Mouse (Mus musculus): ENCODE measurements around the gene Telo2.

Gene Telo2

DNA sequence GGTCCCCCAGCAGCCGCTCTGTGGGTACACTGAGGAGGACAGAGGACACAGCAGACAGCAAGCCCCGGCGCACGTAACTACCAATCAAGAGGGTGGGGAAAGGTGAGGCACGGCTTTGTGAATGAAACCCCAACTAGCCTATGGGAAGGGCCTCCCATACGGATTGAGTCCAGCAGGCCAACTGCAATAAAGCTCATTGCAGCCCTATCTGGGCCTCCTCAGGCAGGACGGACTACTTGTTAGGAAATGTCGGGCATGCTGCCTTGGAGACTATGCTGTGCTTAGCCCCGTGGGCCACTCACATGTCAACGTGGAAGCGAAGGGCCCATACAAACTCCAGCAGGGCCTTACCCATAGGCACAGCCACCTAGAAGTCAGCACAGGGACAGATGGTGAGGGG, 14.4 kb downstream of the Telo2 start:
- DNase-seq (ENCODE audit: low spot score in 2 of 2): no peak

DNA sequence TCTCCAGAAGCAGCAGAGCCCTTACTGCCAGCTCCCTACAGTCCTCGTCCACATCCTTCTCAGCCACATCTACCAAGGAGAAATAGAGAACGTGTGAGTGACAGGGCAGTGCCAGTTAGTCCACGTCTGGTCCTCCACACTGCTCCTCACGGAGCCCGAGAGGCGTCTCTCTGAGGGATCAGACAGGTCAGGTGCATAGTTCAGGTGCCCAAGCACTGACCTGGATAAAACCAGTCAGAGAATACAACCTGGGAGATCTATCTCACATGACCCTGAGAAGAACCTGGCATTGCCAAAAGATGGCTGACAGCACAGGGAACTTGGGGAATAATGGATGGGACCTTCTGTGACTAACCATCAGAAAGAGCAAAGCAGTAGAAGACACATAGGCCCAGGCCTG, 15.7 kb downstream of the Telo2 start:
- no peak for DNase-seq (ENCODE audit: low spot score in 2 of 2)

DNA sequence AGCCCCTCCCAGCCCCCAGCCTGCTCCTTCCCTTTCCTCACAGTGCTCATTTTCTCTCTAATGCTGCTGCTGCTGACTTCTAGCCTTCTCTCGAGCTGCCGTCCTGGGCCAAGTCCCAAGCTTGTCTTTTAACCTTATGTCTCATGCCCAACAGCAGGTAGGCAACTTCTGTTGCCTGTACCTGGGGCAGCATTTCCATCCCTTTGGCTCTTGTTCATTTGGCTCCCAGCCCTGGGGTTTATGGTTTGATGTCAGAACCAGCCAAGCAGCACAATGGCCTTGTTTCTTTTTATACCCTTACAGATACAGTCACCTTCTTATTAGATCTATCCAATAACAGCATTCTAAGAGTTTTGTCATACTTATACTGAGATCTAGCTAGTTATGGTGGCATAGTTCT, 19.5 kb downstream of the Telo2 start:
- no peak for DNase-seq (ENCODE audit: low spot score in 2 of 2)

DNA sequence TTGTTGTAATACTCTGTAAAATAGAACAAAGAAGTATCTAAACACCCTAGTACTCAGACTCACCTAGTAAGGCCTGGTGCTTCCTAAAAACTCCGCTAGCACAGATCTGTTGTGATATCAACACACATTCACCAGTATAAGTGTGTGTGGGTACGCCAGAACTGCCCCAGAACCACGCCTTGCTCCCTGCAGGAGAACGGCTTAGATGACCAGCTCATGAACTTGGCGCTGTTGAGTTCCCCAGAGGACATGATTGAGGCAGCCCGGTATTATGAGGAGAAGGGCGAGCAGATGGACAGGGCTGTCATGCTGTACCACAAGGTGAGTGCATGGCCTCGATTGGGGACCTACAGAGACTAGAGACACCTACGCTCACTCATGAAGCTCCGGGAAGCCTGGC, 25.3 kb downstream of the Telo2 start:
- no peak for DNase-seq (ENCODE audit: low spot score in 2 of 2)

DNA sequence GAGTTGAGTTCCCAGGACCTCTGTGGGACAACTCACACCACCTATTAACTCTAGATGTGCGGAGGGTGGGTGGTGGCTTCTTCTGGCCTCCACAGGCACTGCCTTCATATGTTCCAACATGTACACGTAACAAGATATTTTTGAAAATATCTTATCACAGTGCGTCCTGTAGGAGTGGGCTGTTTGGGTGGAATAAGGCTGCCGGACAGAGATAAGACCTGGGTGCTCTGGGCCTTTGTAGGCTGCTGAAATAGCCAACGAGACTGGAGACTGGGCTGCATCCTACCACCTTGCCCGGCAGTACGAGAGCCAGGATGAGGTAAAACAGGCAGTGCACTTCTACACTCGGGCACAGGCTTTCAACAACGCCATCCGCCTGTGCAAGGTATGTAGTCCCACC, 26.6 kb downstream of the Telo2 start:
- DNase-seq (ENCODE audit: low spot score in 2 of 2): no peak

DNA sequence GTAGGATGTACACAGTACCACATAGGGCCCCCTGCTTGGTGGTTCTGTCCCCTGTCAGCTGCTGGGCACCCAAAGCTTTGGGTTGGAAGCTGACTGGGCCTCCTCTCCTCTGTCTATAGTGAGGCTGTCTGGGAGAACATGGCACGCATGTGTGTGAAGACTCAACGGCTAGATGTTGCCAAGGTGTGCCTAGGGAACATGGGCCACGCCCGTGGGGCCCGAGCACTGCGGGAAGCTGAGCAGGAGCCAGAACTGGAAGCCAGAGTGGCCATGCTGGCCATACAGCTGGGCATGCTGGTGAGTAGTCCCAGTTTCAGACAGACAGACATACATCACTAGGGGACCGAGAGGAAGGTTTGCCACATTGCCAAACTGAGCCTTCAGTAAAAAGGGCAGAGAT, 29.0 kb downstream of the Telo2 start:
- no peak for DNase-seq (ENCODE audit: low spot score in 2 of 2)

DNA sequence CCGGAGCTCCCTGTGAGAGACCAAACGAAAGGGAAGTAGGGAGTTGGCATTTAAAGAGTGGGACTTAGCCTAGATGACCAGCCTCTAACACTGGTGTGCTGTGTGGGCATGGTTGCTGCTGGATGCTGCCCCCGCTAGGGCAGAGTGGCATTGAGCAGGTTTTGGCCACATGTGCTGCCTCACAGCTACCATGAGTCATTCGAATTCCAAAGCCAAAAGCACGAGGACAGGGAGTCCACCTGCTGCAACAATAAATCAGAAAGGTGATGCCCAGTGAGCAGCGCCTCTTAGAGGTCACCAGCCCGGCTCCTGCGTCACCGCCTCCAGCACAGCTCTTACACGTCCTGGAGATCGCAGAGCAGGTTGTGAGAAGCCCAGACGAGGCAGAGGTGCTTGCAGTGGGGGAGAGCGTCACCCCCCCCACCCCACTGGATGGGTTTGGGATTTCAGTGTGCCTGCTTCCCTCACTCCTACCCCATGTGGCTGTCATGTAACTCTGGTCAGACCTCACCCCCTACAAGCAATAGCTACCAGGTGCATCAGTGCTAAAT, 30.9 kb downstream of the Telo2 start:
- DNase-seq (ENCODE audit: low spot score in 2 of 2): no peak

DNA sequence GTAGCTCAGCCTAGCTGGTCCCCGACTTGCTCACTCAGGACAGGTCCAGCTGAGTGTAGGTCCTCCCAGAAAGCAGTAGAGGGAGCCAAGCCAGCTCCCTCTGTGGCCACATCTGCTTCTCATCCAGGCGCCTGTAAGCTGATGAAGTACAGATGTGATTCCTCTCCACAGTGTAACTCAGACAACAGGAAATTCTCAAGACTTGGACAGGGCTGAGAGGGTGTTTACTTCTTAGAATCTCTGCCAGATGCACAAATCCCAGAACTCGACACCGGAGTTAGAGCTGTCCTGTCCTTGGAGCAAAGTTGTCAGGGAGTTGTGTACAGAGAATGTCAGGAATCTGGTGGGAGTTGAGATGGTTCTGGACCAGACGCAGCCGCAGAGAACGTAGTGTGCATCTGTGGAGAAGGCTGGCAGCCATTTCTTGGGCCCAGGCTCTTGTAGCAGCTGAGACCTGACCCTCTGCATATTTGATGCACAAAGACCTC, 32.3 kb downstream of the Telo2 start, which contains the start of gene Tmem204:
Gene Tmem204 (minus strand): TSS at position 148 of the 488 bp plus-strand sequence.
- peak; percentile 55 to 74 for DNase-seq (ENCODE audit: low spot score in 2 of 2)

DNA sequence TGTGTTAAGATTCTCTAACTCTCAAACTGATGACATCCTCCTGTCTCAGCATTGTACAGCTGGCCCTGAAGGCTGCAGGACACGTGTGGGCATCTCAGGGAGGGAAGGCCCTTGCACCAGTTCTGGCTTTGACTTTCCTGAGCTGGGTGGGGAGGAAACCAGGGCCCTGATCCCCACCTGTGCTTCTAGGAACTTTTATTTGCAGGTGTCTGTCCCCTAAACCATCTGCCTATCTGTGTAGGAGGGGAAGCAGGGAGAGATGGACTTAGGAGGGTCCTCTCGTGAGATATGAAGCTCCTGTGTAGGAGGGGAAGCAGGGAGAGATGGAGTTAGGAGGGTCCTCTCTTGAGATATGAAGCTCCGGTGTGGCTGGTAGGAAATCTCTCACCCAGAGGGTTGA, 32.9 kb downstream of the Telo2 start:
- no peak for DNase-seq (ENCODE audit: low spot score in 2 of 2)

DNA sequence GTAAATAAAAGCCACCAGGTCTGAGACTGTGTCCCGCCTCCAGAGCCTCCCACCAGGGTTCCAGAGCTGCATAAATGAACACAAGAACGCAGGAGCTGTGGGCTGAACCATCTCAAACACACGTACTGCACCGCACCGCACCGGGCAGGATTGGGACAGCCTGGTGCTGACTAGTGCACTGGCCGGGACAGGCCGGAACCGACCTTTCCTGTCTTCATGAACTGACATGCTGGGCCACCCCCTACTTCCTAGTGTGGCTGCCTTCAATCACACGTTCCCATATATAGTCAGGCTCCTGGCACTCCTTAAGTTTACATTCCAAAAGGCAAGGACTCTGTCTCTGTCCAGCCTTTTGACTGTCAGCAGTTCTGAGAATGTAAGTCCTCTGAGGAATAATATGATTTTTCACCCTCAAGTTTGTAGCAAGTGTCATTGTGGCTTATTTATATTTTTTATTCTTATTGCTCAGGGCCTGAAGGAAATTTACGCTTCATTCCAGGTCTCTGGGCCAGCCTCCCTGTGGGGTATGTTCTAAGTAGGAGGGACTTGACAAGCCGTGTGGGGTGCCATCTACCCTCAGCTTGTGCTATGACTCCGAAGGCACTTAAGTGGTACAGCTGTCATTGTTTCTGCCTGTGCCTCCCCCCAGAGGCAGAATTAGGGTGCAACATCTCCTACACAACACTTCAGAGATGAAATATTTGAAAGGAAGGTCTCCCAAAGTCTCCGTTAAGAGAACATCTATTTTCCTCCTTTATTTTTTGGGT, 33.5 kb downstream of the Telo2 start:
- peak in 1 of 2 experiments; percentile 59 for DNase-seq (ENCODE audit: low spot score in 2 of 2)

DNA sequence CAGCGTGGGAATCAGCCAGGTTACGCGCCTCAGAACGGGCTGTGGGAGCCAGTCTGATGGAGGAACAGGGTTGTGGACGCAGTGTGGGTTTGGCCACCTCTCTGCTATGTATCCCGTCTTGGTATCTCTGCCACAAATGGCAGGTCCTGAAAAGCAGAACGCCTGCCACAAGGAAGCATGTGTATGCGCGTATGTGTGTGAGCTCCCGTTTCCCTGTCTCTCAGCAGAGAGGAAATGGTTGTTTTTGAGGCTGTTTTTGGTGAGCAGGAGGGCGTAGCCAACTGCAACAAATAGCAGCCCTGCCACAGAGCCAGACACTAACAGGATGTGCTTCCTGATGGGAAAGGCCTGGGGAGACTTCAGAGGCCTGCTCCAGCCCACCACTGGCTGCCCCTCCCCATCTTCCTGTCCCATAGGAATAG, 34.8 kb downstream of the Telo2 start:
- peak in 1 of 2 experiments; percentile 34 for DNase-seq (ENCODE audit: low spot score in 2 of 2)

DNA sequence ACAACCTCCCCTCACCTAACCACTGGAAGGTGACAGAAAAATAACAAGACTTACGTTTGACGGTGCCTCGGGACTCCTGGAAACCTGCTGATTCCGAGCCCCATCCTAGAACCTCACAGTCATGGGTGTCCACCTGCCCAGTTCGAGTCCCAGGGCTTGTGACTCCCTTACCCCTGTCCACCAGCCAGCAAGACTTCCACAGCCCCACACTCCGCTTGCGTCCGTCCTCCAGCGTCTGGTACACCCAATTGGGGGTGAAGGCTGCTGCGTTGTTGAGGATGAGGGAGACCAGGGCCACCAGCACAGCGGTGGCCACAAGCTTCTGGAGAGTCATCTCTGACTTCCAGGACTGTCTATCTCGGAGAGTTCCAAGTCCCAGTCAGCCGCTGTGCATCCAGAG, 35.6 kb downstream of the Telo2 start:
- no peak for DNase-seq (ENCODE audit: low spot score in 2 of 2)

DNA sequence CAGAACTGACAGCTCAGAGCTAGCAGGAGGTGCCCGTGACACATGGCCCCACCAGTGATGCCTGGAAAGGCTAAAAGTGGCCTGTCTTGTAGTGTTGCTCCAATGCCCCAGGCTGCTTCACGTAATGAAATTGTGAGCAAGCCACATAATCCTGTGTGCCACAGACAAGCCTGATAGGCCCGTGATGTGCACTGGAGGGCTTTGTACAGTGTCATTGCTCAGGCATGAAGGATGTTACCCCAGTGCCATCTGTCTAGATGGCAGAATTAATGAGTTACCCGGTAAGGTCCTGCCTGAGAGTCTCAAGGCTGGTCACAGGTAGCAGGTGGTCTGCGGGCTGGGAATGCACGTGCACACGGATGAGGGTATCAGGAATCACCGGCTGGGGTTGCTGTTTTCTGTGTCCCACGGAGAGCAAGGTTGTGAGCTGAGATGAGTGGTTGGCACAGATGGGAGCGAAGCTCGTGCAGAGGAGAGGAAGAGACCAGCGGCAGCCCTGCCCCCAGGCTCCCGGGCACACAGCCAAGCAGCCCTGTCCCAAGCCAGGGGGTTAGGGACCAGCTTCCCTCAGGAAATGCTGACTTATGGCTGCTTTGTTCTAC, 37.9 kb downstream of the Telo2 start:
- peak in 1 of 2 experiments; percentile 49 for DNase-seq (ENCODE audit: low spot score in 2 of 2)

DNA sequence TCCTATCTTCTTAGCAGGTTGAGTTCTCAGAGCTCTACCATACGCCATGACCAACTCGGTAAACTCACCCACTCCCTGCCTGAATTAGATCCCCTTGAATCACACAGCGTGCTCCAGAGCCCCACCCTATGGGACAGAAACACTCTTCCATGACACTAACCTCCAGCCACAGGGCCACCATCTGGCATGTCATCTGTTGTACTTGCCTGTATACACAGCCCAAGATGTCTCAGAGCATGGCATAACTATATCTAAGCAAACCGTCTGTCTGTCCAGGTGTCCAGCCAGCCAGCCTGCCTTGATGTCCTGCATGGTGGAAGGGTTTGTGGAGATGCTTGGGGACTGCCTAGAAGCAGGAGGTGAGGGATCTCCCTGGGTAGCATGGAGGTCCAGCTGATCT, 38.9 kb downstream of the Telo2 start:
- DNase-seq (ENCODE audit: low spot score in 2 of 2): no peak

DNA sequence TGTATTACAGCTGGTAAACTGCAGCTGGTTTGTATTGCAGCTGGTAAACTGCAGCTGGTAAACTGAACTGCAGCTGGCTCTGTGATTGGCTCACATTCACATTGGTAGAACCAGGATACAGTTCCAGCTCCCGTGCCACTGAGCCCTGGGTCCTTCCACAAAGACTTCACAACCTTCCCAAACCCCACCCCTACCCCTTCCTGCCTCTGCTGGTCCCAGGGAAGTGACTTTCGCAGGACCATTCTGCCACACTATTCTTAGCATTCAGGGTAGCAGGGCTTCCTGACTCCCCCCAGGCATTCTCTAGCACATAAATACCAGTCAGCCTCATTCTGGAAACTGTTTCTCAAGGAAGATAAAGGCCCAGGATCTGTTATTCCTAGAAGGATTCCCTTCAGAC, 47.1 kb downstream of the Telo2 start:
- no peak for DNase-seq (ENCODE audit: low spot score in 2 of 2)

DNA sequence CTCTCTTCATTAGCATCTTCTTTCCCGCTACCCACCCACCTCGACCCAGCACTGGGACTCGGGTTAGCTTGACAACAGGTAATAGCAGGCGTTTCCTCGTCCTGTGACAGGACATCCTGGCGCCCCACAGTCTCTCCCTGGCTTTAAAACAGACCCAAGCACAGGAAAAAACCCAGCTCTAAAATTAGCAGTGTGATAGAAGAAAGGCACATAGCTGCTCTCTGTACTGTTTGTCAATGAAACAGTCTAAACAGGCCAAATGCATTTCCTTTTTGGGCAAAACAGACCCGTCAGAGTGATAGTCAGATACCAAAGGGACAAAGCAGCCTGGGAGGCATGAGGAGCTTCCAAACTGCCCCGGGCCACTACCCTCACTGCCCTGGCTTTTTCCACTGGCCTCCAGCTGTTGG, 48.3 kb downstream of the Telo2 start:
- peak in 1 of 2 experiments; percentile 26 for DNase-seq (ENCODE audit: low spot score in 2 of 2)

DNA sequence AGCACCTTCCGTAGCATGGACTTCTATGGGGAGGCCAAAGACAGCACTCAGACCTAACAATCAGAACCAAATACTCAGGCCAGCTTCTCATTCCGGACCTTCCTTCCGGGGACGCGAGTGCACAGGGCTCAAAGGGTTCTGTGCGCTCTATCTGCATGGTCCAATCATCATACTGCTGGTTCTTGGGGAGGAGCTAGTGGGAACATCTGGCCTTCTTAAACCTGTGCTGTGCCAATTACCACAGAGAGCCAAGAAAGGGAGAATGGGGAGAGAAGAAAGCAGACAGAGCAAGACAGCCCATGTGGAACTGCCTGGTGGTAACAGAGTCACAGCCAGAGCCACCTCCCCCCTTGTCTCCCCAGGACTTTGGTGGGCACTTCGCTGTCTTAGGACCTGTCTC, 49.2 kb downstream of the Telo2 start:
- no peak for DNase-seq (ENCODE audit: low spot score in 2 of 2)

DNA sequence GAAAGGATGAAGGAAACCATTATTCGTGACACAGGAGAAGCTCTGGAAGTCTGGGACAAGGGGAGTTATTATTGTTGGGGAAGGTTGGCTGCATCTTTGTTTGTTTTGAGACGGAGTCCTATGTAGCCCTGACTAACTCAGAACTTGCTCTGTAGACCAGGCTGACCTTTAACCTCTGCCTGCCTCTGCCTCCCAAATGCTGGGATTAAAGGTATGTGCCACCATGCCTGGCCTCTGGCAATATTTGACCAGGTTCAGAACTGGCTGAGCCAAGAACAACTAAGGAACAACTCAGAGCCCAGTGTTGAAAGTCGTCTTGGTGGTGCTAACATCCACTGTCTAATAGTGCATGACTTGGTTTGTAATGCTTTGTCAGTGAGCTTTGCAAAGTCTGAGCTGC, 50.6 kb downstream of the Telo2 start:
- DNase-seq (ENCODE audit: low spot score in 2 of 2): no peak

DNA sequence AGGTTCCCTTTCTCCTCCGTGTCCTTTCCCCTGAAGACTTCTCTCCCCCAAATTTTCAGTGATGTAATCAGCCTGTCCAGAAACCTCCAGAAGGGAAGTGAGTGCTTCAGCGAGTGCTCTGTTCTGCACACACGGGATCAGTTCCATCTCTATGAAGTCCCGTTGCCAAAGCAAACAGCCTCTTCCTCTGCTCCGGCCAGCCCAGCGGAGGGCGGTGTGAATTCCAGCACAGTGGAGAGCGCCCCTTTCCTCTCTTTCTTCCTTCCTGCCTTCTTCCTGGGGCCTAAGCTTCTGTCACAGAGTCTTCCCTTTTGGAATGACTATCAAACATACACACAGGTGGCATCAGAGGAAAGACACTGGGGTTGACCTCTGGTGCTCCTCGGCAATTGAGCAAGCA, 51.4 kb downstream of the Telo2 start:
- peak in 1 of 2 experiments; percentile 54 for DNase-seq (ENCODE audit: low spot score in 2 of 2)

DNA sequence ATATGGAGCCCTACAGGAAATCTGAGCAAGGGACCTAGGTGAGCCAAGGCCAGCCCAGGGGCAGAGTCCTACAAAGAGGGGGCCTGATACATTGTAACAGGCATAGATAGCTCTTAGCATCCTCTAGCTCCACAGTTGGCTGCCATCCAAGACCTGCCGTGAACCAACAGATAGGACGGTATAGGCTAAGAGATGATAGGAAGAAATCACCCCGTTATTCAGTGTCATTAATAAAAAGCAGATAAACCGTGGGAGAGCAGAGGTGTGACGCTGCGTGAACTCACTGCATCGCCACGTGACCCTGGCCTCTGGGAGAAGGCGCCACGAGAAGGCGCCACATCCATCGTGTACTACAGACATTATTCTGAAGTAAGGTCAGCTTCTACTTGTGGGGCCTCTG, 51.9 kb downstream of the Telo2 start:
- no peak for DNase-seq (ENCODE audit: low spot score in 2 of 2)

DNA sequence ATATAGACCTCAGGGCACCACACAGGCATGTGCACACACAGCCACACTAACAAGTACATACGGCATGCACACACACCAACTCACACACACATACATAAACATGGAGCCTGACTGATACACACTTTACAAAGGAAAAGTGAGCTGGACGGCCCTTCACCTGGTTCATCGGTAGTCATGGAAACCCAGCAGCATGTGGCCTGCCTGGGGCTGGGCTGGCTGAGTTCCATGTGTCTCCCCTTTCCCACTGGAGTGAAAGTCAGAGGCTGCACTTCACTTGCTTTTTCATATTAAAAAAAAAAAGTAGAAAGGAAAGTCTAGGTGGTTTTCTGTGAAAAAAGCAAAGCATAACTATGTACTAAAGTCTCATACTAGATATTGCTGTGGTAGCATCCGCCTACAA, 52.5 kb downstream of the Telo2 start:
- no peak for DNase-seq (ENCODE audit: low spot score in 2 of 2)

DNA sequence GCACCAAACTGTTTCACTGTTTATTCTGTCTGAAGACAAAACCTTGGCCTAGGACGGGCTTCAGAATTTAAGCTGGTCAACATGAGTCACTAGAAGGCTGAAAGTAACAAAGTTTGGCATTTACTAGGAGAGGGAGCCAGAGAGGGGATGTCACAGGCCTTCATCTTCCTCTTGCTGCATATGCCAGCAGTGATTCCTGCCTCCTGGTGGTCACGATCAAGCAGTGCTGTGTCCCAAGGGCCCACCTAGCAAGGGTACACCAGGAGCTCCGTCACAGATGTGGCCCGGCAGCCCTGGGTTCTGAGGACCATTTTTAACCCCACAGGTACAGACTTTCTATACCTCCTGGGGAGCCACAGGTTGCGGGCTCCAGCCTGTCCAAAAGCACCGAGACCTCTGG, 58.7 kb downstream of the Telo2 start:
- no peak for DNase-seq (ENCODE audit: low spot score in 2 of 2)

DNA sequence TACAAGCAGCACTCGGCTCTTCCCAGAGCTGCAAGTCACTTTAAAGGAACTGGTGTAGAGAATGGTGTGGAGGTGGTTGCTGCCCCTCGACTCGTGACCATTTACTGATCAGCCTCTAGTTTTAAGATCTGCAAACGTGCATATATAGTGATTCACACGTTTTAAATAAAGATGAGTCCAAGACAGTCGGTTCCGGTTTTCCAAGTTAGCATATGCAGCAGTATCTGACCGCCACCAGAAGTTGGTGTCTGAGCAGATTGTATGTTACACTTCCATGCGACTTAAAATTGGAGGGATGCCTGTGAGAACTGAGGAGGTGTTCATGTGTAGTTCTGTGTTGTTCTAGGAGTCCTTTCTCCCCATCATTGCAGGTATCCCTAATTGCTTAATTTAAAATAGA, 62.5 kb downstream of the Telo2 start:
- no peak for DNase-seq (ENCODE audit: low spot score in 2 of 2)

Data from urinary bladder, postnatal 36 days (tissue).